Mouse (Mus musculus) lung, embryonic 14.5 days (tissue): Measurements from ENCODE around the gene Eno4. TPM values are rescaled to one million over a fixed set of nuclear protein-coding genes. Genes with fewer than 3 reads are reported as not detected.
A peak's percentile ranks its signal among the peaks of the same experiment; 100 is the strongest.
"Not testable (repeated sequence)": the region's sequence is repeated elsewhere in the genome, so short reads cannot be mapped to it uniquely, and the experiment has no call there.

ENCODE experiments used
- ATAC-seq: fragments of 200-750 bp; cut with Nextera tagmentation; 2 replicates; pipeline ENCODE4 v1.8.0; 2017; ENCODE audit warnings: mild to moderate bottlenecking, moderate TSS enrichment, moderate library complexity; ENCODE audit not compliant: insufficient read depth
- DNase-seq: peaks from one replicate; pipeline ENCODE4 v3.0.0-alpha.2; 2015
- H3K27ac ChIP-seq: fragments of 300-500 bp; sonication (generic); 2 replicates; pipeline ENCODE4 v1.5.1; 2014; ENCODE audit warnings: low read depth, mild to moderate bottlenecking, moderate library complexity
- H3K27me3 ChIP-seq: fragments of 300-500 bp; sonication (generic); 2 replicates; pipeline ENCODE4 v1.6.1; 2014; ENCODE audit warnings: low read length, control low read depth; ENCODE audit not compliant: insufficient read depth
- H3K36me3 ChIP-seq: fragments of 300-500 bp; sonication (generic); 2 replicates; pipeline ENCODE4 v1.6.1; 2014; ENCODE audit warnings: control low read depth; ENCODE audit not compliant: insufficient read depth
- H3K4me1 ChIP-seq: fragments of 300-500 bp; sonication (generic); 2 replicates; pipeline ENCODE4 v1.6.1; 2014; ENCODE audit warnings: antibody characterized with exemption, control low read depth; ENCODE audit not compliant: insufficient read depth
- H3K4me2 ChIP-seq: fragments of 300-500 bp; sonication (generic); 2 replicates; pipeline ENCODE4 v1.6.1; 2014; ENCODE audit warnings: mild to moderate bottlenecking
- H3K4me3 ChIP-seq: fragments of 300-500 bp; sonication (generic); 2 replicates; pipeline ENCODE4 v1.5.1; 2014; ENCODE audit warnings: low read depth, low read length
- H3K9ac ChIP-seq: fragments of 300-500 bp; sonication (generic); 2 replicates; pipeline ENCODE4 v1.6.1; 2014
- H3K9me3 ChIP-seq: fragments of 300-500 bp; sonication (generic); 2 replicates; pipeline ENCODE4 v1.6.1; 2016; ENCODE audit warnings: low read depth, low read length, control low read depth
- CTCF ChIP-seq: IDR thresholded peaks from 2 replicates; pipeline ENCODE4 v1.5.1; 2016; ENCODE audit warnings: antibody characterized with exemption, low read depth
- WGBS: fragments of 180-500 bp; shearing (Covaris S2); extraction: QIAGEN DNeasy Blood & Tissue Kit; methylation state at CpG from one replicate; pipeline ENCODE4 v1.1.7; 2014; 5-methylcytosine and 5-hydroxymethylcytosine counted together
- polyA plus RNA-seq: library from polyadenylated mRNA; unstranded; fragments of >200 nt; fragmentation: Nextera tagmentation; extraction: Ambion mirVana; gene quantifications from 2 replicates; pipeline ENCODE4 v1.2.1, GENCODE M21; 2014

Gene Eno4
- 0.50 and 0.88 TPM in 2 replicates for polyA plus RNA-seq

- Histone ChIP-seq H3K9me3 (no peaks in the 10 kb centered on the region), H3K36me3 (no peaks in the 10 kb centered on the region), H3K27me3 (no peaks in the 10 kb centered on the region), H3K4me3 (peak within 1 kb of the TSS; percentile 64), H3K9ac (peak within 1 kb of the TSS; percentile 79), H3K4me1 (peaks cover 7% of the 10 kb centered on the region; the same call in 1 of the 2 replicates), H3K27ac (peak within 1 kb of the TSS; percentile 67; the same call in 1 of the 2 replicates), H3K4me2 (peak within 1 kb of the TSS; percentile 96)
- ATAC-seq, result peak; percentile 98
- under 1% methylated on average over 65 of the region's 65 CpGs for WGBS
- no peak for TF ChIP-seq CTCF
- DNase-seq, result peak; percentile 99
Measured at GRCm38 (mm10) chr19:58942841-58943828, at the start of gene Eno4, which contains the start of gene Hspa12a. TSS of gene Eno4 (plus strand) at chr19:58943425. TSS of gene Hspa12a (minus strand) at chr19:58943654.

GRCm38 (mm10) chr19:58896216-58896615, 47.0 kb upstream of the Eno4 start:
- WGBS, result 63% methylated on average over 3 of the region's 3 CpGs
- Histone ChIP-seq H3K27ac (no peak overlapping the region), H3K9ac (no peak overlapping the region), H3K4me1 (no peaks in the 10 kb centered on the region), H3K36me3 (no peaks in the 10 kb centered on the region), H3K27me3 (no peaks in the 10 kb centered on the region), H3K4me3 (no peak overlapping the region), H3K9me3 (no peaks in the 10 kb centered on the region), H3K4me2 (no peak overlapping the region)
- ATAC-seq (no peak), DNase-seq (no peak)
- TF ChIP-seq CTCF, result no peak

GRCm38 (mm10) chr19:58900471-58900870, 42.8 kb upstream of the Eno4 start:
- 88% methylated on average over 10 of the region's 10 CpGs for WGBS

DNA sequence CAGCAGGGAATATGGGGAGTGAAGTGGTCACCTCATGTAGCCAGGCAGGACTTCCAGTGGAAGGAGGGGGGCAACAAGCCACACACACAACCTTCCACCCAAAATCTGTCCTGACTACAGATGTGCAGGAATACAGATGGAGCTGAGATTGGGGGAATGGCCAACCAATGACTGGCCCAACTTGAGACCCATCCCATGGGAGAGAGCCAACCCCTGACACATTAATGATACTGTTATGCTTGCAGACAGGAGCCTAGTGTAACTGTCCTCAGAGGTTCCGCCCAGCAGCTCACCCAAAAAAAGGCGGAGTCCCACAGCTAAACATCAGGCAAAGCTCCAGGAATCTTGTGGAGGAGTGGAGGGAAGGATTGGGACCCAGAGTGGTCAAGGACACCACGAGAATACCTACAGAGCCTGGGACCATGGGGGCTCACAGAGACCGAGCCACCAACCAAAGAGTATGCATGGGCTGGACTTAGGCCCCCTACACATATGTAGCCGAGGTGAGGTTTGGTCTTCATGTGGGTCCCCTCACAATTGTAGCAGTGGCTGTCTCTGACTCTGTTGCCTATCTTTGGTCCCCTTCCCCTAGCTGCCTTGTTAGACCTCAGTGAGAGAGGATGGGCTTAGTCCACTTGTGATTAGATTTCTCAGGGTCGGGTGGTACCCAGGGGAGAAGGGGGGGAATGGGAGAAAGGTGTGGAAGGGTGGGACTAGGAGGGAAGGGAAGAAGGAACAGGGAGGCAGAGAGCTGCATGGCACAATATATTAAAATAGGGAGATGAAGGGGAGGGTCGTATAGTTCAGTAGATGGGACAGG, 39.9 kb upstream of the Eno4 start:
- peak; percentile 26; the same call in 1 of the 2 replicates for ATAC-seq
- Histone ChIP-seq H3K9me3 (no peaks in the 10 kb centered on the region), H3K4me2 (peak overlapping the region; percentile 28; the same call in 1 of the 2 replicates), H3K27ac (0 out of 2 replicates have a peak overlapping the region, but pooled peaks have one; percentile 3), H3K9ac (no peak overlapping the region), H3K36me3 (no peaks in the 10 kb centered on the region), H3K4me3 (no peak overlapping the region), H3K27me3 (no peaks in the 10 kb centered on the region), H3K4me1 (no peaks in the 10 kb centered on the region)
- no peak for TF ChIP-seq CTCF
- no peak for DNase-seq
- WGBS, result 54% methylated on average over 7 of the region's 7 CpGs

More at GRCm38 (mm10) chr19:58900471-58900870, 42.8 kb upstream of the Eno4 start:
- not testable (repeated sequence) for H3K36me3 ChIP-seq, H3K27ac ChIP-seq, DNase-seq, H3K9me3 ChIP-seq, ATAC-seq, H3K4me1 ChIP-seq, H3K4me2 ChIP-seq, H3K4me3 ChIP-seq, H3K27me3 ChIP-seq, H3K9ac ChIP-seq

GRCm38 (mm10) chr19:58903899-58904327, 39.3 kb upstream of the Eno4 start:
- H3K27ac ChIP-seq, result 0 out of 2 replicates have a peak overlapping the region, but pooled peaks have one; percentile 3
- H3K9ac ChIP-seq, result no peak overlapping the region

DNA sequence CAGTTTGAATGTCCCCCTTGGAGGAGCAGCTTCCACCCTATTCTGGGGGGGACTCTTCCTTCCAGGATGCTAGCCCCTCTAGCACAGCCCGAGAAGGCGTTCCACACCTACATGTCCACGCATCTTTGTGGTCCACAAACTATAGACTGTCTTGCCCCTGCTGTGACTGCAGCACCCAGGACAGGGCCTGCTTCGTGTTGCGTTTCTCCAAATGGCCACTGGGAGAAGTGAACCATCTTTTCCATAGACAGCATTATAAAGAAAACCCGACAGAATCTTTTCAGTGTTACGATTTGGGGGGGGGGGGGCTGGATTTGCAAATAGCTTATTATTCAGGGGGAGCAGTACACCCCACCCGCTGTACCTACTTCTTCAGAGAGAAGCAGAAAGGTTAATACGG, 36.5 kb upstream of the Eno4 start:
- WGBS, result 48% methylated on average over 9 of the region's 9 CpGs
- Histone ChIP-seq H3K4me1 (no peaks in the 10 kb centered on the region), H3K4me2 (no peak overlapping the region), H3K4me3 (no peak overlapping the region), H3K9ac (no peak overlapping the region), H3K9me3 (no peaks in the 10 kb centered on the region), H3K27me3 (no peaks in the 10 kb centered on the region), H3K36me3 (no peaks in the 10 kb centered on the region), H3K27ac (no peak overlapping the region)
- TF ChIP-seq CTCF, result peak; percentile 54
- ATAC-seq (no peak), DNase-seq (peak; percentile 26)

More at GRCm38 (mm10) chr19:58903899-58904327, 39.3 kb upstream of the Eno4 start:
- Histone ChIP-seq H3K4me3 (0 out of 2 replicates have a peak overlapping the region, but pooled peaks have one; percentile 1), H3K27me3 (no peaks in the 10 kb centered on the region), H3K4me1 (no peaks in the 10 kb centered on the region), H3K36me3 (no peaks in the 10 kb centered on the region), H3K4me2 (peak overlapping the region; percentile 28), H3K9me3 (no peaks in the 10 kb centered on the region)
- ATAC-seq (peak; percentile 94), DNase-seq (peak; percentile 96)
- WGBS, result under 1% methylated on average over 11 of the region's 11 CpGs
- peak; percentile 97 for TF ChIP-seq CTCF
